23 mouse cellular contexts compared by ENCODE assay signal in genomic region chr10:75458329-75458728, GRCm38 (mm10). TPM values are rescaled to one million over a fixed set of nuclear protein-coding genes. Genes with fewer than 3 reads are reported as not detected.
"Had no signal": no experiment of that assay in that cellular context is flagged by ENCODE, and none has a peak within 500 bp of the region (broad histone marks: within the 10 kb centered on the region; RNA-seq: fewer than 3 reads in every experiment).

No protein-coding gene starts in this region.

- H3K27me3 ChIP-seq: limb, embryonic 13.5 days; liver, embryonic 12.5 days; liver, embryonic 15.5 days; lung, embryonic 15.5 days; megakaryocyte, embryonic 14.5 days; midbrain, embryonic 15.5 days; neural tube, embryonic 12.5 days; neural tube, embryonic 15.5 days had no signal

- H3K4me3 ChIP-seq: layer of hippocampus, adult 2 months; limb, embryonic 10.5 days; limb, embryonic 13.5 days; liver, embryonic 12.5 days; liver, embryonic 15.5 days; lung, embryonic 15.5 days; megakaryocyte, embryonic 14.5 days; midbrain, embryonic 10.5 days; midbrain, embryonic 15.5 days; neural tube, embryonic 12.5 days; neural tube, embryonic 15.5 days had no signal

- H3K36me3 ChIP-seq: limb, embryonic 10.5 days; limb, embryonic 13.5 days; liver, embryonic 12.5 days; liver, embryonic 15.5 days; lung, embryonic 15.5 days; midbrain, embryonic 10.5 days; midbrain, embryonic 15.5 days; neural tube, embryonic 12.5 days; neural tube, embryonic 15.5 days had no signal

- DNase-seq: kidney, postnatal 25 days; layer of hippocampus, adult 9-11 months; liver; lung, adult 18-20 months; lung, postnatal 36 days; right cerebral cortex, adult 18-20 months; right cerebral cortex, postnatal 14 days; right cerebral cortex, postnatal 4 days; thymus, adult 2 months; thymus, postnatal 14 days; thymus, postnatal 4 days had no signal

- H3K9me3 ChIP-seq: limb, embryonic 10.5 days; limb, embryonic 13.5 days; liver, embryonic 12.5 days; liver, embryonic 15.5 days; lung, embryonic 15.5 days; midbrain, embryonic 10.5 days; midbrain, embryonic 15.5 days; neural tube, embryonic 12.5 days; neural tube, embryonic 15.5 days had no signal

- H3K9ac ChIP-seq: limb, embryonic 13.5 days; liver, embryonic 12.5 days; liver, embryonic 15.5 days; lung, embryonic 15.5 days; midbrain, embryonic 15.5 days; neural tube, embryonic 12.5 days; neural tube, embryonic 15.5 days had no signal

- H3K4me1 ChIP-seq: limb, embryonic 10.5 days; limb, embryonic 13.5 days; liver, embryonic 12.5 days; liver, embryonic 15.5 days; midbrain, embryonic 10.5 days; midbrain, embryonic 15.5 days; neural tube, embryonic 12.5 days; neural tube, embryonic 15.5 days had no signal

- ATAC-seq: liver, embryonic 12.5 days; midbrain, embryonic 15.5 days had no signal

- H3K27ac ChIP-seq: layer of hippocampus, adult 2 months; limb, embryonic 10.5 days; limb, embryonic 13.5 days; liver, embryonic 12.5 days; liver, embryonic 15.5 days; lung, embryonic 15.5 days; midbrain, embryonic 10.5 days; midbrain, embryonic 15.5 days; neural tube, embryonic 12.5 days; neural tube, embryonic 15.5 days; stomach, postnatal 0 days had no signal

- H3K4me2 ChIP-seq: limb, embryonic 13.5 days; liver, embryonic 12.5 days; liver, embryonic 15.5 days; lung, embryonic 15.5 days; midbrain, embryonic 15.5 days; neural tube, embryonic 12.5 days; neural tube, embryonic 15.5 days had no signal

RNA-seq across cellular contexts. Expression of gene Upb1, which starts 57.4 kb away (rescaled TPM):
- polyA plus RNA-seq: limb, embryonic 10.5 days; midbrain, embryonic 10.5 days had no signal
